In genomic region chr17:19031441-19031840, GRCm38 (mm10) we compare ENCODE assay signal across 35 mouse cellular contexts. TPM values are rescaled to one million over a fixed set of nuclear protein-coding genes. Genes with fewer than 3 reads are reported as not detected.
"Had no signal": no experiment of that assay in that cellular context is flagged by ENCODE, and none has a peak within 500 bp of the region (broad histone marks: within the 10 kb centered on the region; RNA-seq: fewer than 3 reads in every experiment).

No protein-coding gene starts in this region.

RNA-seq across cellular contexts. Expression of gene Vmn2r98, which starts 21.8 kb away (rescaled TPM):
- total RNA-seq: common myeloid progenitor, adult 5-6 weeks; forebrain, postnatal 0 days; gastrocnemius, adult 18-20 months; gastrocnemius, adult 2 months; gastrocnemius, adult 8-10 months; gastrocnemius, postnatal 10 days; gastrocnemius, postnatal 14 days; gastrocnemius, postnatal 25 days; gastrocnemius, postnatal 36 days; gastrocnemius, postnatal 4 days; granulocyte monocyte progenitor cell, adult 5-6 weeks; heart, adult 18-20 months; heart, adult 2 months; heart, adult 8-10 months had no signal
- polyA plus RNA-seq: cortical plate, adult 2 months; embryonic facial prominence, embryonic 10.5 days; embryonic facial prominence, embryonic 11.5 days; embryonic facial prominence, embryonic 12.5 days; embryonic facial prominence, embryonic 13.5 days; embryonic facial prominence, embryonic 14.5 days; embryonic facial prominence, embryonic 15.5 days; erythroblast, embryonic 14.5 days; forebrain, embryonic 10.5 days; forebrain, embryonic 11.5 days; forebrain, embryonic 12.5 days; forebrain, embryonic 13.5 days; forebrain, embryonic 14.5 days; forebrain, embryonic 15.5 days; forebrain, embryonic 16.5 days; forebrain, postnatal 0 days; frontal cortex, adult 2 months; gonadal fat pad, adult 2 months; heart, adult 2 months; heart, embryonic 10.5 days; heart, embryonic 11.5 days; heart, embryonic 12.5 days; heart, embryonic 13.5 days had no signal
